Mouse (Mus musculus) C2C12 (cell line): ENCODE measurements around the gene Nudt16.

Source experiments
- CEBPB ChIP-seq: IDR thresholded peaks from one replicate; pipeline ENCODE4 v1.6.1; 2011; ENCODE audit warnings: low read depth, mild to moderate bottlenecking, control low read depth, moderate library complexity
- CTCF ChIP-seq: IDR thresholded peaks from one replicate; pipeline ENCODE4 v1.5.1; 2011; ENCODE audit not compliant: control insufficient read depth, insufficient read depth, insufficient read length
- FOSL1 ChIP-seq: IDR thresholded peaks from one replicate; pipeline ENCODE4 v1.8.0; 2011; ENCODE audit warnings: mild to moderate bottlenecking, low read length; ENCODE audit not compliant: poor library complexity, insufficient read depth, severe bottlenecking
- MYOG ChIP-seq: IDR thresholded peaks from one replicate; pipeline ENCODE4 v1.6.1; 2011; ENCODE audit not compliant: control insufficient read depth, insufficient read length; ENCODE audit errors: extremely low read depth
- USF1 ChIP-seq: IDR thresholded peaks from one replicate; pipeline ENCODE4 v1.6.1; 2011; ENCODE audit warnings: low read depth, mild to moderate bottlenecking, control low read depth, moderate library complexity

DNA sequence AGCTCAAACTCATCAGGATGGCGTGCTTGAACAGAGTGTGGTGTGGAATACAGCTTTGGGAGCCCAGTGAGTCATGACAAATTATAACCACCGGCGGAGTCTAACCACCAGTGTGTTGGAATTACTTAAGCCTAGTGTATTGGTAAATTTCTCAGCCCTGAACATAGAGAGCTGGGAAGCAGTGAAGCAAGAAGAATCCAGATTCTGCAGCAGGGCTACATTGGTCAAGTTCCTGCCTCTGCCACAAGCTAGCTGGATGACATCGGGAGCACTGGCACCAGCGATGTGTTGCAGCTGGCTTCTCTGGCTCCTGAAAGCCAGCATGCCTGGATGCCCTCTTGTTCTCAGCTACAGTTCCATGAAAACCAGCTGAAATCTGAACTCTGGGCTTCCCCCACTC lies 27.7 kb downstream of the Nudt16 start:
- TF ChIP-seq MYOG (no peak), CTCF (no peak), USF1 (no peak), CEBPB (no peak), FOSL1 (no peak)
